Mouse (Mus musculus) adrenal gland (tissue): ENCODE results near the gene Muc1.

Experiments used
- intact Hi-C: fragments of 180-260 bp; cut with DNase I; formaldehyde crosslinking; loops from one replicate; pipeline ENCODE4 v1.15.1; 2025
- microRNA-seq, 2 experiments: library from miRNA; unstranded; fragments of <30 nt; microRNA quantifications; one replicate each; pipeline ENCODE4; 2019

Muc1 gene

GRCm38 (mm10) chr3:89268916-89269315 is 40.1 kb downstream of the Muc1 start:
- intact Hi-C loops: no loop called here

GRCm38 (mm10) chr3:89270051-89270755 is 41.3 kb downstream of the Muc1 start, which contains the start of gene Slc50a1:
TSS of gene Slc50a1 (minus strand) at chr3:89270570.
- intact Hi-C loops: no loop called here

- intact Hi-C loops: no loop called here
Measured at GRCm38 (mm10) chr3:89270891-89271290, 42.0 kb downstream of the Muc1 start.

GRCm38 (mm10) chr3:89271760-89272159 is 42.9 kb downstream of the Muc1 start:
- intact Hi-C loops: no loop called here

GRCm38 (mm10) chr3:89276061-89276460 is 47.2 kb downstream of the Muc1 start:
- intact Hi-C loops: no loop called here

- intact Hi-C loops: no loop called here
Measured at GRCm38 (mm10) chr3:89277281-89278021, 48.6 kb downstream of the Muc1 start.

GRCm38 (mm10) chr3:89278107-89278506 is 49.2 kb downstream of the Muc1 start:
- intact Hi-C loops: no loop called here

GRCm38 (mm10) chr3:89278643-89279042 is 49.8 kb downstream of the Muc1 start:
- intact Hi-C loops: loop anchor here (1.0 kb wide), 1 partner anchor 27 kb away; no protein-coding TSS in a partner anchor

- intact Hi-C loops: loop anchor here (1.0 kb wide), 1 partner anchor 28 kb away; no protein-coding TSS in a partner anchor
Measured at GRCm38 (mm10) chr3:89279153-89279890, 50.5 kb downstream of the Muc1 start.

GRCm38 (mm10) chr3:89280050-89280605 is 51.3 kb downstream of the Muc1 start:
- intact Hi-C loops: no loop called here

GRCm38 (mm10) chr3:89280606-89281511 is 52.0 kb downstream of the Muc1 start, which contains the start of gene Efna1:
TSS of gene Efna1 (minus strand) at chr3:89281142.
- intact Hi-C loops: no loop called here

- intact Hi-C loops: loop anchor here (1.0 kb wide), 1 partner anchor 31 kb away; no protein-coding TSS in a partner anchor
Measured at GRCm38 (mm10) chr3:89281579-89282290, 52.9 kb downstream of the Muc1 start.

GRCm38 (mm10) chr3:89282291-89282643 is 53.4 kb downstream of the Muc1 start:
- intact Hi-C loops: loop anchor here (1.0 kb wide), 1 partner anchor 32 kb away; no protein-coding TSS in a partner anchor

Small RNA genes lying within 50 kb of the gene (microRNA-seq; reads per million reads assigned to microRNA genes)
- gene Mir92b: 54.2 to 69.1 reads per million in 2 experiments
